Mouse (Mus musculus): ENCODE data around the gene Abcf1. TPM values are rescaled to one million over a fixed set of nuclear protein-coding genes. Genes with fewer than 3 reads are reported as not detected.

The Abcf1 gene
- polyA plus RNA-seq (2012; rRNA removed), result 33.2 and 37.2 TPM in 2 replicates

DNA sequence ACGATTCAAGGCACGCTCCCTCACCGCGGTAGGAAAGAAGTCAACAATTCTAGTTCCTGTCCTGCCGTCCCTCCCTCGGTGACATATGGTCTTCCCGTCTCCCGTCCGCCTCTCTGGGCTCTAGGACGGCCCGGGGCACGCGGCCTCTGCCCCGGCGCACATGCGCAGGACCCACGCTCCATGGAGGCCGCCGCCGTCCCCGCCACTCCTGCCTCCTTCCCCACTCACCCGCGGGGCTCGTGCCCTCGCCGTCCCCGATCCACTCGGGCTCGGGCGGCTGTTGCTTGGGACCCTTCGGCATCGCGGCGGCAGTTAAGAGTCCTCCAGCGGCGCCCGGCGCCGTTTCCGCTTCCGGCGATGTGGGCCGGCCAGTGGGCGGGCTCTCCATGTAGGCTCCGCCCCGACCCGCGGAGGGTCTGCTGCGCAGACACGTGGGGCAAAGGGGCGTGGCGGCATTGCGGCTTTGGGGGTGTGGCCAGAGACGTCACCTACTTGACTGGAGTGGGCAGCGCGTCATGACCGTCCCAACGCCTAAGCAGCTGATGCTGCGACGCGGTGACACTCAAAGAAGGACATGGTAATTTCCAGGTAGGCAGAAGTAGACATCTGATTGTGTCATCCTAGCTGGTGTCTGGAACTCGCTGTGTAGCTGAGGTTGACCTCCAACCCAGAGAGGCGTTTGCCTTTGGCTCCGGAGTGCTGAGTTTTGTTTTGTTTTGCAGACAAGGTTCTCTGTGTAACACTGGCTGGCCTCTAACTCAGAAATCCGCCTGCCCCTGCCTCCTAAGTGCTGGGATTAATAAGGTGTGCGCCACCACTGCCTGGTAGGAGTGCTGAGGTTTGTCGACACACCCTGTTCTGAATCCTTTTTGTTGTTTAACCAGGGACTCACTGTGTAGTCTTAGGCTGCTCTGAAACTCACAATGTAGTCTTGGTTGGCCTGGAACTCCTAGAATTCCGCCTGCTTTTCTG, at the start of gene Abcf1:
Gene Abcf1, minus strand, starts transcription at position 344 of the 972 bp plus-strand sequence.

DNA sequence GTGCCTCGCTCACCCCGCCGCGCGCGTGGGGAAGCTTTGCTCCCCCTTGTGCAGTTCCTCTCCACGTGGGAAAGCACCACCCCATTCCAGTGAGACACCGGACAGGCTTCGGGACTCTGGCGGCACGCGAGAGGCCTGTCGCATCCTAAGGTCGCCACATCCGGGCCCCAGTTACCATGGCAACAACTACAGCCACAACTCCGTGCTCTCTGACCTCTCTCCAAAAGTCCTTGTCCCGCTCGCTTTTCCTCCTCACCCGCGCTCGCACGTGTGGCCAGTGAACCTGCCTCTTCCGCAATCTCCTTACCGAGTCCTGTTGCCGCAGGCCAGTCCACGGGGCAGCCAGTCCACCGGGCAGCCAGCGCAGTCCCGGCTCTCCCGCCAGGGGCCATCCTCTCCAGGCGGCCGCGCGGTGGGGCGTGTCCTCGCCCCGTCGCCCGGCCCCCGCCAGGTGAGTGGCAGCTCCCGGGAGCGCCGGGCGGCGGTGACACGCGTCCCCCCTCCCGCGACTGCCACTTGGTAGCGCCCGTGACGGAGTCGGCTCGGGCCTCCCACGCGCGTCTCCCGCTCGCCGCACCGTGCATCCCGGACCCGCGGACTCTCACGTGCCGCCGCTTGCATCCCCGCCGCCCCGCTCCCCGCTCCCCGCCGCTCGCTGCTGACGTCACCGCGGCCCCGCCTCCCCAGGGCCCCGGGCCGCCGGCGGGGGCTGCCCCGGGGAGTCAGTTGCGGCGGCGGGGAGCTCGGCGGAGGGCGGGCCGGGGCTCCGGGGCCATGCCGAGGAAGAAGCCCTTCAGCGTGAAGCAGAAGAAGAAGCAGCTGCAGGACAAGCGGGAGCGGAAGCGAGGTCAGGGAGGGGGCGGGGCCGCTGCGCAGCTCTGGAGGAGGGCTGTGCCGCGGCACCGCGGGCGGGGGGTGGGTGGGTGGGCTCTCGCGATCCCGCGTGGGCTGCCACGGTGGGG, 10.1 kb upstream of the Abcf1 start, which contains the start of the genes Gnl1 and Prr3:
Gene Gnl1, plus strand, starts transcription at position 451 of the 962 bp plus-strand sequence.
Gene Prr3, minus strand, starts transcription at position 836 of the 962 bp plus-strand sequence.

DNA sequence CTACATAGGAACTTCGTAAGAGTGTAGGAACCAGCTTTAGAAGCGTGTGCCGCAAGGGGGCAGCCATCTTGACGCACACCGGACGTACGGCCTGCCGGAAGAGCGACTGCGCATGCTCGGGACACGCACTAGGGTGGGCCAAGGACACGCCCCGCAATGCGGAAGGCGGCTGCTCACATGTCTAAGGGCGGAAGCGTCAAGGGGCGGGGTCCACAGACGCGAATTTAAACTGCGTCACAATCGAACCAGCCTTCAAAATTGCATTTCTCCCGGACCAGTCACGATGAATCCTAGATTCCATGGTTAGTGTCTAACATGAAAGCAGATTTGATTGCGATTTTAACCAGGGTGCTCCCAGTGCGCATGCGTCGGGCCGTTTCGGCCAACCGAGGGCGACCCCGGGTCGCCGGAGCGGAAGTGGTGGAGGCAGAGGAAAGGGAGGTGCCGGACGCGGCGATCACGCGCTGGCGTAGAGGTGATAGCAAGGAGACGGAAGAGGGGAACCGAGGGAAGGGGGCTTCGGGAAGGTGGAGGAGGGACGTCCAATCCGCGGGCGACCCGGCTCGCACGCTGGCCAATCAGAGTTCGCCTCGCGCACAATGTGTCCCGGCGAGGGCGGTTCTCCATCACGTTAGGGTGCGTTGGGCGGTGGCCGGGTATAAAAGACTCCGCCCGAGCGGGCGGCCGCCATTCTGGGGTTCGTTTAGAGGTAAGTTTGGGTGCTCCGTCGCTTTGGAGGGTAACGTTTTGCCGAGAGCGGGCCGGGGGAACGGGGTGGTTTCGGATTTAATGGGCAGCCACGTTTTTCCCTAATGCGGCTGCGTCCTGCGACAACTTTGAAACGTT, 53.0 kb downstream of the Abcf1 start, which contains the start of the genes Mrps18b and Ppp1r10:
Gene Mrps18b, minus strand, starts transcription at position 93 of the 846 bp plus-strand sequence.
Gene Ppp1r10, plus strand, starts transcription at position 138 of the 846 bp plus-strand sequence.

DNA sequence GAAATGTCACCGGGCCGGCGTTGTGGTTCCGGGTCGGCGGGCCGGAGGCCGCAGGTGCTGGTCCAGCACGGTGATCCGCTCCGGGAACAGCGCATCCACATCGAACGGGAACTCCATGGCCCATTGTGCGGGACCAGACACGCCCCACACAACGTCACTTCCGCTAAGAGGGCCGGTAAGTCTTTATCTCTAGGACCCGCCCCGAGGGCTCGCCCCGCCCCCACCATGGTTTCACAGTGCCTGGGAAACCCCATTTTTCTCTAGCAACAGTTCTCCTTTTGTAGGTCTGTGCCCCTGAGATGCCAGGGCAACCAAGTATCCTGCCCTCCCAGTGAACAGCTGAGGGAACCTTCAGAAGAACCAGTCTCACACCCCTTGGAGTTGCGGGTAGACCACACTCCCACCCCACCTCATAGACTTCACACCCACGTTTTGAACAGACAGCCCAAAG, 59.6 kb downstream of the Abcf1 start, which contains the start of gene Atat1:
Gene Atat1, minus strand, starts transcription at position 157 of the 451 bp plus-strand sequence.

Other genes starting within 250 kb of the Abcf1 start
- gene Ier3, start 148.1 kb downstream of the Abcf1 start, polyA plus RNA-seq (2012; rRNA removed), result 5.5 and 6.5 TPM in 2 replicates
- 31.0 and 40.2 TPM in 2 replicates for gene Flot1, start 146.5 kb downstream of the Abcf1 start, polyA plus RNA-seq (2012; rRNA removed)
- gene Tubb5, start 131.5 kb downstream of the Abcf1 start, polyA plus RNA-seq (2012; rRNA removed), result 251 and 259 TPM in 2 replicates
- gene Mdc1, start 128.2 kb downstream of the Abcf1 start, polyA plus RNA-seq (2012; rRNA removed), result 4.3 and 4.5 TPM in 2 replicates
- 10.7 and 11.1 TPM in 2 replicates for gene Nrm, start 108.4 kb downstream of the Abcf1 start, polyA plus RNA-seq (2012; rRNA removed)
- 17.4 and 18.6 TPM in 2 replicates for gene Ppp1r18, start 104.2 kb downstream of the Abcf1 start, polyA plus RNA-seq (2012; rRNA removed)
- 36.4 and 41.5 TPM in 2 replicates for gene Dhx16, start 89.9 kb downstream of the Abcf1 start, polyA plus RNA-seq (2012; rRNA removed)
- 11.1 and 12.8 TPM in 2 replicates for gene 2310061I04Rik, start 72.3 kb downstream of the Abcf1 start, polyA plus RNA-seq (2012; rRNA removed)
- gene Atat1, start 59.7 kb downstream of the Abcf1 start, polyA plus RNA-seq (2012; rRNA removed), result 9.1 and 9.2 TPM in 2 replicates
- gene Mrps18b, start 53.4 kb downstream of the Abcf1 start, polyA plus RNA-seq (2012; rRNA removed), result 47.1 and 48.3 TPM in 2 replicates
- 13.7 and 14.0 TPM in 2 replicates for gene Ppp1r10, start 53.3 kb downstream of the Abcf1 start, polyA plus RNA-seq (2012; rRNA removed)
- 4.6 and 5.7 TPM in 2 replicates for gene Gnl1, start 10.1 kb upstream of the Abcf1 start, polyA plus RNA-seq (2012; rRNA removed)
- 6.0 and 6.7 TPM in 2 replicates for gene Prr3, start 10.5 kb upstream of the Abcf1 start, polyA plus RNA-seq (2012; rRNA removed)
- 14.1 and 14.9 TPM in 2 replicates for gene H2-T24, start 50.8 kb upstream of the Abcf1 start, polyA plus RNA-seq (2012; rRNA removed)
- 112 and 121 TPM in 2 replicates for gene H2-T23, start 63.1 kb upstream of the Abcf1 start, polyA plus RNA-seq (2012; rRNA removed)
- 14.6 and 16.9 TPM in 2 replicates for gene H2-T22, start 73.0 kb upstream of the Abcf1 start, polyA plus RNA-seq (2012; rRNA removed)
- not detected in 2 replicates for gene Gm6034, start 73.2 kb upstream of the Abcf1 start, polyA plus RNA-seq (2012; rRNA removed)
- 0.03 and 0.16 TPM in 2 replicates for gene Gm11127, start 88.6 kb upstream of the Abcf1 start, polyA plus RNA-seq (2012; rRNA removed)
- gene Gm19684, start 151.9 kb upstream of the Abcf1 start, polyA plus RNA-seq (2012; rRNA removed), result 0.01 TPM in 1 of 2 replicates, not detected in the other
- gene Gm7030, start 159.7 kb upstream of the Abcf1 start, polyA plus RNA-seq (2012; rRNA removed), result not detected in 2 replicates
- 0.04 TPM in 1 of 2 replicates, not detected in the other for gene Gm8909, start 198.8 kb upstream of the Abcf1 start, polyA plus RNA-seq (2012; rRNA removed)
- gene H2-T3, start 220.5 kb upstream of the Abcf1 start, polyA plus RNA-seq (2012; rRNA removed), result 0.07 TPM in 1 of 2 replicates, not detected in the other

Data from liver, embryonic 18 days (tissue).